Mouse (Mus musculus): ENCODE measurements at regions not wholly inside any gene's neighbourhood (a gene's known extent, or its start where the extent isn't known, plus 50 kb on each side); places are given as distances from the start of the nearest gene placed in this dataset.

DNA sequence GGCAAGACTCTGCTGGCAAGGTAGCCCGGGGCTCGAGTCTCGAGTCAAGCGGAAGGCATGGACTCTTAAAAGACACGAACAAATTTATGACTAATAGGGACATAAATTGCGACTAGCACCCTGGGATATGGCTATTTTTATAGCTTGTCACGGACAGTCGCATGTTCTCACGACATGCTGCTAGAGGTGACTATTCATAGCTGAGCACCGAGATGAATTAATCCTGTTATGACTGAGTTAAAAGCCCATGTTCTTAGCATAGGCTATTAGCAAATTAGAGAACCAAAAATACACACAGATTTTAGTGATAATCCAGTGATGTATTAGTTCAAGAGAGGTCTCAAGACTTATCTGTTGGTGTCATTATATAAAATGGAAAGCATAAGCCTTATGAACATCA, 539.2 kb downstream of the Gm19410 start:
- no peak for DNase-seq (ENCODE audit: low read depth, low spot score)

DNA sequence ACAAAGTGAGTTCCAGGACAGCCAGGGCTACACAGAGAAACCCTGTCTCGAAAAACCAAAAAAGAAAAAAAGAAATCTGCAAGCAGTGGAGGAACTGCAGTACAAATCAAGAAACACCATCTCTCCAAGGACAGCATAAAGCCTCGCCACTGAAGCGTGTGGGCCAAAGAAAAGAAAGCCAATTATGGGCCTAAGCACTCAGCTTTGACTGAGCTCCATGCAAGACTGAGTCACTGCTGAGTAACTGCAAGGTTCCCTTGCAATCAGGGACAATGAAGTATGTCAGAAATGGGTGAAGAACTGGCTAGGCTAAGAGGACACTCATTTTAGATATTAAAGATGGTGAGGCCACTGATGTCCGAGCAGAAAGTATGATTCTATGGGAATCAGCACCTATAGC, 540.7 kb downstream of the Gm19410 start:
- DNase-seq (ENCODE audit: low read depth, low spot score) = no peak

DNA sequence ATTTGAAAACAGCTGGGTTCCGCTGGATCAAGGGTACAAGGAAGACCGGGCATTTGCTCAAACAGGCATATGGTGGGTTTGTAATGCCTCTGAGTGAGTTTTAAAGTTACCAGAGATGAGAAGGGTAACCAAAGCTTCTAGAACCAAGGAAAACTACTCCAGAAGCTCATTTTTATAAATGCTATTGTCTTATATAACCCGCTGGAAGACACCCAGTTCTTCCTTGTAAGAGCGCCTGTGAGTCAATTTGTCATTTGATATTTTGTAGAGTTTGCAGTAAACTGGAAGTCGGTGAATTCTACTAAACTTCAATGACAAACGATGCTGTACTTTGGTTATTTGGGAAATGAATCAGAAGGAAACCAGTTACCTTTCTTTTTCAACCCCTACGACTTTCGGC, 541.9 kb downstream of the Gm19410 start:
- no peak for DNase-seq (ENCODE audit: low read depth, low spot score)

DNA sequence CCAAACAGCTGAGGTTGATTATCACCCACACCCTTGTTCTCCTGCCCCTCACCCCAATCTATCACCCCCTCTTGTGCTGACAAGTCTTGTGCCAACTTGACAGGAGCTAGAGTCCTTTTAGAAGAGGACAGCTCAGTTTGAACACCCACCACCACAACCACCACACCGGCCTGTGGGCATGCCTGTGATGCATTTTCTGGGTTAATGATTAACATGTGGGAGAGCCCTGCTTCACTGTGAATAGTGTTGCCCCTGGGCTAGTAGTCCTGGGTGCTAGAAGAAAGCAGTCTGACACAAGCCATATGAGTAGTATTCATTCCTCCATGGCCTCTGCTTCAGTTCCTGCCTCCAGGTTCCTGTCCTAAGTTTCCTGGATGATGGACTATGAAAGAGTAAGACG, 542.5 kb downstream of the Gm19410 start:
- no peak for DNase-seq (ENCODE audit: low read depth, low spot score)

DNA sequence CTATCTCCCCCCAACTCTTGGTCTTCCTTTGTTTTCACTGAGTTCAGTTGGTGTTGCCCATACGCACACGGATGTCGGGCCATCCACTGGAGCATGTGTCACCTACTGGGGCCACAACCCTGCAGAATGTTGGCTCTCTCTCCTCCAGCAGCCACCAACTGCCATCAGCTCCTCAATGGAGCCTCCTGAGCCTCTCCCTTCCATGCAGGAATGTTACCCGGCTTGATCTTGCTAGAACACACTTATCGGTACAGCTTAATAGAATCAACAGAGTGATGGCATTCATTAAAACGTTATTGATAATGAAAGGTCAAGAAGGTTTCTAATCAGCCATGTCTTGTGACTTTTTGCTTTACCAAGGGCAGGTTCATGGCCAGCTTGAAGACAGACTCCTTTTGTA, 543.7 kb downstream of the Gm19410 start:
- DNase-seq (ENCODE audit: low read depth, low spot score) = no peak

DNA sequence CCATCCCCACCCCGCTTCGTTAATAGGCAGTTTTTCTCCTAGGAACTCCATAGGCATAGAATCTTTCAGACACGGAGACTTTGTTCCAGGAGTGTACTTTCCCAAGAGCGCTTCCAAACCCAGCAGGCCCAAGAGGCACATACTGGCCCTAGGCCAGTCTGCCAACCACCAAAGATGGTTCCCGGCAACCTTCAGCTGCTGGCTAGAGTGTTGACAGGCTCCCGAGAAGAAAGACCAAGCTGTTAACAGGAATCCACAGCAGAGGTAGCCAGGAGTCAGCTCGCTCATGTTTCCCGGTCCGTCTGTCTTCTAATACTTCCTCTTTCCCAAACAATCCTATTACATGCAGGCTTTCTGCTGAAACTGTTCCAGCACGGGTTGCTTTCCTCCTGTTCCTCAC, 544.4 kb downstream of the Gm19410 start:
- DNase-seq (ENCODE audit: low read depth, low spot score) = no peak

DNA sequence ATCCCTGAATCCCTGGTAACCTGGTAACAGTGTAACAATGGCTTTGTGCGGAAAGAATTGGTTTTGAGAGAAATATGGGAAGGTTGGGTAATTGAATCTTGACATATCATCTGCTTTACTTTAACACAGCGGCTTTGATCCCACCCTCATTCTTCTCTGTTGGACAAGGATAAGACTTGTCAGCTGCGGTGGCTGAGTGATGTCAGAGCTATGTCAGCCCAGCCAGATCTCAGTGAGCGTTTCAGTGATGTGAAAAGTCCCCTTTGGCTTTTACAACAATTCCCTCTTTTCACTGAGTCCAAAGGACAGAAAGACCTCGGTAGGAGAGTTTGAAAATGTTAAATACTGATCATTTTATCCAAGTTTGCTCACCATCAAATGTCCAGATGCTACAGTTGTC, 546.1 kb downstream of the Gm19410 start:
- no peak for DNase-seq (ENCODE audit: low read depth, low spot score)

DNA sequence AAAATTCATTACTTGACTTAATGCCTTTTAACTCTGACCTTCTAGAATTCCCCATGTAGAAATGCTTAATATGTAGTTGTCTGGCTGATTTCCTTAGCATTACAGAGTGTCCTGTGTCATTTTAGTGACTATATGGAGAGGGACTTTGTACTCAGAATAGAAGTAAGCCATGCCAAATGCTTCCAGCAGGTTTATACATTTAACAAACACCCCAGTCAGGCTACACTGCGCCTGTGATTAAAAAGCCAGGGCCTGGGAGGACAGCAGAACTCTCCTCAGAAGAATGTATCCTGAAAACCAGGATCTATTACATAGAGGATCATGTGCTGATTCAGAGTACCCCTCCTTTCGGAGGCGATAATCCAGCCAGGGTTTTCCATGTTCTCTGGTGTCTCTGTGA, 547.4 kb downstream of the Gm19410 start:
- no peak for DNase-seq (ENCODE audit: low read depth, low spot score)

DNA sequence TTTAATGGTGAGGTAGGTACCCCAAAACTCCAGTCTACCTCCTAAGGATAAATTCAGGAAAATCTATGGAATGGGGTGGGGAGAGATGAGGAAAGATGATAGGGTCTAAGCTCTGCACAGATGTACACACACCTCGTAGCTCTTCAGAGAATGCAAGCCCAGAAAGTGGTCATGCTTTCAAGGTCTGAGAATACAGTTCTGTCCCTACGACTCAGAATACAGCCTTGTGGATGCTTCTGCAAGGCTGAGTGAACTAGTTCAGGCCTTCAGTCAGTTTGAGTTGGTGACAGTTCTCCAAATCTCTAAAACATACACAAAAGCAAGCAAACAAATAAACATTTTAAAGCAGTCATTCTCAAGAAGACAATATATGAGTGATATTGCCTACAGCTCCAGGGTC, 552.8 kb downstream of the Gm19410 start:
- DNase-seq (ENCODE audit: low read depth, low spot score) = no peak

DNA sequence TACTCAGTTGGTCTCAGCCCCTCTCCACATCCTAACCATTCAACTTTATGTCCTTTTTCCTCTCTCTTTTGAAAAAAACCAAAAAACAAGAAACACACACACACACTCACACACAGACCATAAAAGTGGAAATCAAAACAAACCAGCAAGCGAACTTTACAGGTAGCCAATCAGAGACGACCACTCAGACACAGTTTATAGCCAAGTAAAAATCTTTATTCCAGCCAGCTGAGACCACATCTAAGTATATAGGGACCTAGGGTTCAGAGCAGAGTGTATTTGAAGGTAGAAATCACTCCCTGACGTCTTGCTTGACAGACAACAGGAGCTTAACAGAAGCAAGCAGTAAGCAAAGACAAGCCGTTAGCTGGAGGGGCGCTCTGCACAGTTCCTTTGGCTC, 553.3 kb downstream of the Gm19410 start:
- no peak for DNase-seq (ENCODE audit: low read depth, low spot score)

DNA sequence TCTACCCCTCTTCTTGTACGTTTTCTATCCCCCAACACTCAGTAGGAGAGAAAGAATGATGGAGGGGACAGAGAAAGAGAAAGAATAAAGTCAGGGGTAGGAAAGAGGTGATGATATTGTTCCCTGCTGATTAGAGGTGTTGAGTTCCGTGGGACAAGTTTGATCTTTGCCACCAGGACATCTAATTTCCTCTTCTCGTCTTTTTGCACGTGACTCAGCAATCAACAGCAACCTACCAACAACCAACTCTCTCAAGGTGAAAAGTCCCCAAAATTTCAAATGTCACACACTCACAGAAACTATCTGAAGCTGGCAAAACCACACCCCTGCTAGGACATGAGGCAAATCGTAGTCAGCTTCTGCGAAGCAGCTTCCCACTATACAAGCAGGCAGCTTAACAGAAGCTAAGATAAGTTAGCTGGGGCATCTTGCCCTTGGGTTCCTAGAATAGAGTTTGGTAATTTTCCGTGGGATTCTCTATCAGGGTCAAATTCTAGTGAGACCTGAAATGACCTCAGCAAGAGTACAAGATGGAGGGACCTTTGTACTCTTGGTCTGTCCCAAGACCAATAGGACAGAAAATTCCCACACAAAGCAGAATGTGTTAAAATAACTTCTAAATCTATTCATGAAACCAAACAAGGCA, 553.8 kb downstream of the Gm19410 start:
- DNase-seq (ENCODE audit: low read depth, low spot score) = no peak

DNA sequence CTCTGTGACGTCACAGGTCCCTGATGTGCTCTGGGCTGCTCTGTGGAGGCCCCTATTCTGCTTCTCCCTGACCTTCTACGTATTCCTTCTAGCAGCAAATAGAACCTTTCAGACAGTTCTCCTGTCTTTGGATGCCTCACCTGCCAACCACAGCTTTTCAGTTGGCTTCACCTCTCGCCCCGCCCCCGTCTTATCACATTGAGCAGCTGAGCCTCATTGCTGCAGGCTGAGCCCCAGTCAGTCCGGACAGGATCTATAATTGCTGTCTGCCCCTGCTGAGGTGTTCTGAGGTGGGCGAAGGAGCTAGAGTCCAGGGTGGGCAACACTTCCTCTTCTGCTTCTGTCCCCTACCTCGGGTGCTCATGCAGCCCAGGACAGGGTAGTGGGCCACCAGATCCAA, 556.5 kb downstream of the Gm19410 start:
- DNase-seq (ENCODE audit: low read depth, low spot score) = no peak

DNA sequence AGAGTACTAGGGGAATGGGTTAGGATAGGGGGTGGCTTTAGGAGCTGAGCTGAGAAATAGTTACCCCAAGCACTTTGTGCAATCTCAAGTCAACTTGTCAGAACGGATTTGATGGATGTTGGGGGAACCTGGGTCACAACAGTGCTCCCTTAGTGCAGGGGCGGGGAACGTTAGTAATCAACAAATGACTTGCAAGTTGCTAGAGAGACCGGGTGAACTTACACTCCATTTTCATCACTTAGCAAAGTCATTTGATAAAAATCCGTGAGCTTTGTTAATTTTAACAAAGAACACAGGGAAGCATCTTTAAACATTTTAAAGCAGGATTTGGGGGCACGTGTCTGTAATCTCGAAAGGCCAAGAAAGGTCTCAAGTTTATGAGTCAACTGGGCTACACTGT, 557.0 kb downstream of the Gm19410 start:
- DNase-seq (ENCODE audit: low read depth, low spot score) = no peak

DNA sequence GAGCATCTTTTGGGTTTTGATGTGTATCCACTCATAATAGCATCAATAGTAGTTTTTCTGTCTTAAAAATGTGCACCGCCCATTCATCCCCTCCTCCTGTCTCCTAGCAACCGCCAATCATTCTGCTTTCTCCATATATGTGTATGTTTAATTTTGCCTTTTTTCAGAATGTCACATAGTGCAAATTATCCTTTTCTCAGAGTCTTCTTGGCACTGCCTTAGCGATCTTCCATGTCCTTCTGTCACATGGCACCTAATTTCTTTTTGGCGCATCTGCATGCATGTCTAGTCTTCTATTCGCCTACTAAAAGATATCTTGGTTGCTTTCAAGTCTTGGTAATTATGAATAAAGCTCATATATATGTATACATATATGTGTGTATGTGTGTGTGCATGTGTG, 573.0 kb downstream of the Gm19410 start:
- no peak for DNase-seq (ENCODE audit: low read depth, low spot score)

DNA sequence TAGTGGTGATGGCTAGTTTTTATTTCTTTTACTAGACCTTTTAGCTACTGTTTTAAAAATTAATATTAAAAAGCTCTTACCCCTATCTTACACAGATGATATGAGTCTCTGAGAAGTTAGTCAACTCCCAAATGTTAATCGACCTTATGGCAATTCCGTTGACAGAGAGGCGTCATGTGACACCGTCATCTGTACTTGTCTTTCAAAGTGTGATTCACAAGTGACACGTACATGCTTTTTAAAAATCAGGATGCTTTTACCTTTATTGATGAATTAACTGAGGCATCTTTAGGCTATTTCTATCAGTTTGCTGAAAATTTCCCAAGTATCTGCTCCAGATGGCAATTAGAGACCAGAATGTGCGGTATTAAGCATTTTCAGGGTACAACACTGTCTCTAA, 573.9 kb downstream of the Gm19410 start:
- DNase-seq (ENCODE audit: low read depth, low spot score) = no peak

DNA sequence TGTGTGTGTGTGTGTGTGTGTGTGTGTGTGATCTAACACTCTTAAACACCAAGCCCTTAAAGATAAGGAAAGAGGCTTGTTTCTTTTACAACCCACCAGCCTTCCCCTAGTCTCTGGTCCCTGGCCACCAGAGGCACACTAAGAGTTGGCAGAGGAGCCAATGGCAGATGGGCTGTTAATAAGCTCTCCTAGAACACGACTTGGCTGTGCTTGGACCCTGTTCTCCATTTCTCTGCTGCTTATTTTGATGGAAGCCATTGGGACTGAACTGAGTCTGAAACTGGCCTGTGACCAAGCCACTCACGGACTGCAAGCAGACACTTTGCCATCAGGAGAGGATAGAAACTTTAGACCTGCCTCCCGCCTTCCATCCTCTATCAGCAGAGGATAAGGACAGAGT, 574.9 kb downstream of the Gm19410 start:
- DNase-seq (ENCODE audit: low read depth, low spot score) = no peak

DNA sequence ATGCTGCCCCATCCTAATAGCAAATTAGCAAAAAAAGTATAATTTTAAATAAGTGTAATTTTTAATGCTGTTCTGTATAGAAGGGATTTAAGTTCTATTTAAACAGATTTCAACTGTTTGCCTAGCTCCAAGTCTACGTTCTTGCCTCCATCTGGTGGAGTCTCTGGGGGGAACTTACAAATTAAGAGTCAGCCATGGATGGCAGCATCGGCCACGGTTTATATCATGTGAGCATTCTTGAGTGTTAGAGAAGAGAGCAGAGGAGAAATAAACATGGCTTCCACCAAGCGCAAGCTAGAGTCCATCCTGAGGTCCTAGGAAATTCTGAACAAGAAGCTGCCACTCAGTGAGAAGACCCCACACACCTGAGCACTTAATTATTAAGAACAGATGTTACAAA, 576.4 kb downstream of the Gm19410 start:
- DNase-seq (ENCODE audit: low read depth, low spot score) = no peak

DNA sequence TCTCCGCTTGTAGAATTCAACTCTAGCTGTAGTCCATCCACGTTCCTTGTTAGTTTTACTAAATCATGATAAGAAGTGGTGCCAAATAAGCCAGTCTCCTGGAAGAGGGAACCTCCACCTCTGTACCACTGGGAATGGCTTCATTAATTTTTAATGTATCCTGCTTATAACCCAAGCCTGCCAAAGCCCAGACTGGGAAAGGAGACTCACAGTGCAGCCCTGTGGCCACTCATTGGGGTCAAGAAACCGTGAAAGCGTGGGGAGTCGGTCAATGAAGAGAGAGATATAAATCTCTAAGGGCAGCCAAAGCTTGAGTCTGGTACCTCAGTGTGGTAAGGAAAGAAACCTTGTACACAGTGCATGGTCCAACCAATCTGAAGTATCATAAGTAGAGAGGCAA, 577.1 kb downstream of the Gm19410 start:
- no peak for DNase-seq (ENCODE audit: low read depth, low spot score)

DNA sequence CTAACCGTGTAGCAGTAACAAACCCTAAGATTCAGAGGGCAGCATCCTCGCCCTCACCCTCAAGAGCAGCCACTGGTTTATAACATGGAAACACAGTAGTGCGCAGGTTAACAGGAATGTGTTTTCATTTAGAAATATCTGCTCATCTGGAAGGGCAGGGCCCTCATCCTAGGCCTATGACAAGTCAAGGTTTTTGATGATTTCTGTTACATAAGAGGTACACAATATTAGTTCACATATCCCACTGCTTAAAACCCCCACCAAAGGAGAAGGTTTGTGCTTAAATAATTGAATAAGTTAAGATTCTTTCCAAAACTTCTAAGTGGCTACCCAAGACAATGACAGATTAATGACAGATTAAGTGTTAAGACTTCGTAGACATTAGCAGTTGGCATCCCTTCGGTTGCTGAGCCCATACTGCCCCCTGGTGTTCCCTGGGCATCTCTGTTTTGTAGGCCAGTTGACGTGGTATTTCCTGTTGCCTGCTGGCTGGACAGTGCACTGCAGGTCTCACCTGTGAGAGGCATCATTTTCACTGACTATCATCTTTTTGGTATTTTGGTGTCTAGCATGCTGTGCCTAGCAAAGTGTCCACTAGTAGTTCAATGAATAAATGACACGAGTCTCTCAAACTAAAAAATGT, 581.2 kb downstream of the Gm19410 start:
- DNase-seq (ENCODE audit: low read depth, low spot score) = peak; percentile 65

DNA sequence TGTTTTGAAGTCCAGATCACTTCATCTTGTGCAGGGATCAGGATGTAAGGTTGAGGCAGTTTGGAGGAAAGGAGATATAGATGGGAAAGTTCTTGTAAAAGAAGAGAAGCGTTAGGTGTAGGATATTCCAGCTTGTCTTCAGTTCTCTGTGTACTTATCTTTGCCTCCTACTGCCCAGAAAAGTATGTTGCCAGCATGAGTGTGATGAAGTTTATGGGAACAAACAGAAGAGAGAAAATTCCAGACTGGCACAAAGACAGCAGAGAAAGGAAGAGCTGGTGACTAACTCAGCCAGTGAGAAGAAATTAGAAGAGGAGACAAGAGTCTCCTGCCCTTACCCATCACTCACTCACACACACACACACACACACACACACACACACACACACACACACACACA, 582.5 kb downstream of the Gm19410 start:
- DNase-seq (ENCODE audit: low read depth, low spot score) = peak; percentile 56

DNA sequence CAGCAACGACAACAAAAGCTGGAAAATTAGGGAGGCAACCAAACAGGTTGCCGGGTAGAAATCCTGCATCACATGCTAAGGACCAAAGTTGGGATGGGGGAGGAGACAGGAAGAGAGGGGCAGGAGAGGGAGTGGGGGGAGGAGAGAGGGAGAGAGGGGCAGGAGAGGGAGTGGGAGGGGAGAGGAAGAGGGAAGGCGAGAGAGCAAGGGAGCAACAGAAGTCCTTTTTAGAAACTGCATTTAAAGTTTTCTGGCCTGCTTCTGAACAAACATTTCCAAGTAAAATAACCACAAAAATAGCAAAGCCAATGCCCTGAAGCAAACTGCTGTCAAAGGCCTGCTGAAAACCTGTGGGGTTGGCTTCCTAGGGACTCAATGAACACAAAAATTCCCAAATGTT, 589.3 kb downstream of the Gm19410 start:
- DNase-seq (ENCODE audit: low read depth, low spot score) = no peak

DNA sequence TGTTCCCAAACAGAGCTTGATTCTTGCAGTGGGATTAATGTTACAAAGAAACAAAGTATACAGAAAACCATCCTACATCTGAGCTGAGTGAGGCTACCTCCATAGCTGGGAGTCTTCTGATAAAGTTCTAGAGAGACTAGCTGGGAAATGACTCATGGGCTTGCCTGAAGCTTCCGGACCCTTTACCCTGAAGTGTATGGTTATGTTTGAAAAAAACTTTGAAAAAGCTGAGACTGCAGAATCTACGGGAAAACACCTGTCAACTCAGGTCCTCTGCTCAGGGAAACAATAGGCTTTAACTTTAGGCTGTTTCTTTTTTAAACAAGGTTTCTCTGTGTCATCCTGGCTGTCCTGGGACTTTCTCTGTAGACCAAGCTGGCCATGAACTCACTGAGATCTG, 593.4 kb downstream of the Gm19410 start:
- no peak for DNase-seq (ENCODE audit: low read depth, low spot score)

DNA sequence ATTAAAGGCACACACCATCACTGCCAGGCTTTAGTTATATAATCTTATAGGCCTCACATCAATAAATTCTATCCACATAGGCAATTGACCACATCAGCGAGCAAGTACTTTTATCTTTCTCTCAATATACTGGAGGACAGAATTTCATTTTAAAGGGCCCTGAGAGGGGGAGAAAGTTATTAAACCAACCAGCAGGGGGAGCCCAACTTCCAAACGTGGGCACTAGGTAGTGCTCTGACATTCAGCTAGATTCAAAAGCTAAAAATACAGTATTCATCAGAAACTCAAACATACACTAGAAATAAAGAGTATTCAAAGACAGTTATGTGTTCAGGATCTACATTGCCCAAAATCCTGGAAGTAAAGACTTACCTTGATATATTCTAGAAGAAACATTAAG, 595.7 kb downstream of the Gm19410 start:
- peak; percentile 52 for DNase-seq (ENCODE audit: low read depth, low spot score)

DNA sequence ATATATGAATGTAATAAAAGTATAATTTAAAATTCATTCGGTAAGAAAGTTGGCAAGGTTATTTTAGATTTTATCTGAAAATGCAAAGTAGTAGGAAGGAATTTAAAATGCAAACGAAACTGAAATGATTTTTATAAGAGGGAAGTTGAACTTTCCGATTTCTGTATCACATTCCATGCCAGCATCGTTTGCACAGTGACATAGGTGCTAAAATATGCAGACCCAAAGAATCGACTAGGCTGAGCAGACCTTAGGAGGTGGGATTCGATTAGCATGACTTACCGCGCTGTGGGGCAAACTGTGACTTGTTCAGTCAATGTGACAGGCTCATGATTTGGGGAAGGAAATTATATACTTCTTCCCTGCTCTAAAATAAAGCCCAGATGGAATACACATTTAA, 596.2 kb downstream of the Gm19410 start:
- DNase-seq (ENCODE audit: low read depth, low spot score) = peak; percentile 24
